Mouse (Mus musculus) ZHBTc4 (cell line): Measurements from ENCODE around the gene Gm12166.

Experiments used
- DNase-seq: peaks from one replicate; pipeline ENCODE4 v3.0.0-alpha.2; 2011; ENCODE audit warnings: low read depth, low spot score

Gene Gm12166

GRCm38 (mm10) chr11:46052105-46052659 is at the start of gene Gm12166:
Gene Gm12166 (minus strand): TSS chr11:46052321.
- peak; percentile 79 for DNase-seq

GRCm38 (mm10) chr11:46097062-46097461 is 44.9 kb upstream of the Gm12166 start:
- no peak for DNase-seq

GRCm38 (mm10) chr11:46096265-46096649 is 44.1 kb upstream of the Gm12166 start:
- DNase-seq: no peak

GRCm38 (mm10) chr11:46095477-46096264 is 43.5 kb upstream of the Gm12166 start:
- peak; percentile 44 for DNase-seq

- no peak for DNase-seq
Observed at GRCm38 (mm10) chr11:46092121-46092520, 40.0 kb upstream of the Gm12166 start.

GRCm38 (mm10) chr11:46090951-46091667 is 39.0 kb upstream of the Gm12166 start:
- no peak for DNase-seq

GRCm38 (mm10) chr11:46090036-46090725 is 38.1 kb upstream of the Gm12166 start:
- DNase-seq: no peak

GRCm38 (mm10) chr11:46089081-46089713 is 37.1 kb upstream of the Gm12166 start:
- DNase-seq: no peak

- no peak for DNase-seq
Observed at GRCm38 (mm10) chr11:46086446-46086845, 34.3 kb upstream of the Gm12166 start.

GRCm38 (mm10) chr11:46085398-46086163 is 33.5 kb upstream of the Gm12166 start:
- DNase-seq: no peak

GRCm38 (mm10) chr11:46084568-46084967 is 32.4 kb upstream of the Gm12166 start:
- no peak for DNase-seq

- no peak for DNase-seq
Observed at GRCm38 (mm10) chr11:46083835-46084444, 31.8 kb upstream of the Gm12166 start.

- DNase-seq: no peak
Observed at GRCm38 (mm10) chr11:46083405-46083804, 31.3 kb upstream of the Gm12166 start.

GRCm38 (mm10) chr11:46081075-46081474 is 29.0 kb upstream of the Gm12166 start:
- no peak for DNase-seq

- no peak for DNase-seq
Observed at GRCm38 (mm10) chr11:46077732-46078375, 25.7 kb upstream of the Gm12166 start.

- DNase-seq: no peak
Observed at GRCm38 (mm10) chr11:46077304-46077703, 25.2 kb upstream of the Gm12166 start.

GRCm38 (mm10) chr11:46076442-46077158 is 24.5 kb upstream of the Gm12166 start:
- DNase-seq: peak; percentile 74

- DNase-seq: no peak
Observed at GRCm38 (mm10) chr11:46075507-46075906, 23.4 kb upstream of the Gm12166 start.
